Mouse (Mus musculus) left cerebral cortex, postnatal 4 days (tissue): ENCODE measurements around the gene Gh. TPM values are rescaled to one million over a fixed set of nuclear protein-coding genes. Genes with fewer than 3 reads are reported as not detected.

Source experiments
- total RNA-seq, 2 experiments: library from RNA; stranded (reverse); gene quantifications; 2 replicates each; pipeline ENCODE4 v1.2.3; 2021

Gene Gh
- total RNA-seq, 2 experiments from 2014 or later, result not detected

Other genes with a start within 250 kb of the Gh start
- gene Taco1, start 235.8 kb downstream of the Gh start, total RNA-seq, result 10 to 100 TPM; 12.3 to 12.8 TPM
- 10 to 100 TPM; 30.7 to 31.9 TPM for gene Map3k3, start 217.3 kb downstream of the Gh start, total RNA-seq
- gene Gm10840, start 141.0 kb downstream of the Gh start, total RNA-seq, result not detected
- gene Limd2, start 141.0 kb downstream of the Gh start, total RNA-seq, result 10 to 100 TPM; 81.2 to 84.6 TPM
- gene Strada, start 99.7 kb downstream of the Gh start, total RNA-seq, result 10 to 100 TPM; 27.3 to 28.5 TPM
- 10 to 100 TPM; 69.4 to 74.7 TPM for gene Ccdc47, start 85.5 kb downstream of the Gh start, total RNA-seq
- gene Ddx42, start 84.9 kb downstream of the Gh start, total RNA-seq, result 10 to 100 TPM; 79.8 to 81.0 TPM
- gene Ftsj3, start 45.8 kb downstream of the Gh start, total RNA-seq, result 10 to 100 TPM; 34.6 to 35.1 TPM
- 100 to 1,000 TPM; 111 to 112 TPM for gene Psmc5, start 45.7 kb downstream of the Gh start, total RNA-seq
- 10 to 100 TPM; 13.9 to 17.8 TPM for gene Smarcd2, start 28.9 kb downstream of the Gh start, total RNA-seq
- under 1 TPM; 0.18 to 0.28 TPM for gene Tcam1, start 25.2 kb downstream of the Gh start, total RNA-seq
- under 1 TPM; 0.30 to 0.98 TPM for gene Cd79b, start 12.9 kb upstream of the Gh start, total RNA-seq
- gene Scn4a, start 51.4 kb upstream of the Gh start, total RNA-seq, result not detected
- gene Prr29, start 63.6 kb upstream of the Gh start, total RNA-seq, result not detected
- 1 to 10 TPM; 4.4 to 6.2 TPM for gene Icam2, start 86.2 kb upstream of the Gh start, total RNA-seq
- 10 to 100 TPM; 10.7 to 12.9 TPM for gene Ern1, start 186.0 kb upstream of the Gh start, total RNA-seq